Mouse (Mus musculus) adrenal gland (tissue): ENCODE results near the gene Nr0b2.

Source experiments
- intact Hi-C: fragments of 180-260 bp; cut with DNase I; formaldehyde crosslinking; loops from one replicate; pipeline ENCODE4 v1.15.1; 2025

The Nr0b2 gene

DNA sequence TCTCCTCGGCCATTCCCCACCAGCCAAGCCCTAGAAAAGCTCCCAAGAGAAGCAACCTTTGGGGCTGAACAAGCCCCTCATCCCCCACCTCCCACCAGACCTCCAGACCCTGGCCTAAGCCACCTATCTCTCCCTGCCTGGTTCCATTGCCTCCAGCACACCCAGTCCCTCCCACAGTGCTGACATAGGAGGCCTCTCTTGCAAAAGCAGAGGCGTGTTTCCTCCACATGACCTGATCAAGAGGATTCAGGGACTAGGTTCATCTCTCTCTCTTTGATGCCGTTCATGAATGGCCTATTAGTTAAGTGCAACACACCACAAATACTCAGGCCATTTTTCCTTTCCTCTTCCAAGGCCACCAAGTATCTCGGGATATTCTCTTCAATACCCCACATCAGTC, 6.7 kb downstream of the Nr0b2 start:
- intact Hi-C loops, result no loop called here

DNA sequence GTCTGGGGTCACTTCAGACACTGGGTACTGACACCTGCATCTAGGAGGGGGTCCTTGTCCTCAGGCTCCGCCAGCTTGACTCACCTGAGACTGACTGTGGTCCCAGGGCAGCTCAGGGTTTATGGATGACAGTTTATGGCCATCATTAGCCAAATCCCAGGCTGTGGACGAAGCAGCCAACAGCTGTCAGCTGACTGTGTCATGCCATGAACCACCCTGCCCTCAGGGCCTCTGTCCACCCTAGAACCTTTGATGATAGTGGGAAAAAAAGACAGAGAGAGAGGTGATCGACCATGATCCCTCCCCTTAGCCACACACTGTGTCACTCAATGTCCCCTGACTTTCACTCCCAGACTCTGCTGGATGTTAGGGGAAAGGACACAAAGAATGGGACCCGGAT, 8.4 kb downstream of the Nr0b2 start:
- intact Hi-C loops, result no loop called here

DNA sequence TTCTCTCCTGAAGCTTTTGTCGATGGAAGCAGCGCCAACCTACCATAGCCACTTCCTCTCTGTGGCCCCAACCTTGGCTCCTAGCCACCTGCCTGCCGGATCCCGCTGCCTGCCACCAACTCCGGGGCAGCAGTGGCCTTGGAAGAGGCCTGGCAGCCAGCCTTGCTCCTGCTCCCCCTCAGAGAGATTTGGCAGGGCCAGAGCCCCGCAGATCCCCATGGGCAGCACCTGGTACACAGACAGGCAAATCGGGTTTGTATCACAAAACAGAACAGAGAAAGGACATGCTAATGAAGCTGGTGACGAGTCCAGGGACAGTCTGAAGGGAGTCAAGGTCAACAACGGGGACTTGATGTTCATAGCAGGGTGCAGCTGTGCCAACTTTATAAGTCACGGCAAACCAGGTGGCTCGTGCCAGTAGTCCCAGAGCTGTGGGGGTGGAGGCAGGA, 10.0 kb downstream of the Nr0b2 start:
- intact Hi-C loops, result no loop called here

DNA sequence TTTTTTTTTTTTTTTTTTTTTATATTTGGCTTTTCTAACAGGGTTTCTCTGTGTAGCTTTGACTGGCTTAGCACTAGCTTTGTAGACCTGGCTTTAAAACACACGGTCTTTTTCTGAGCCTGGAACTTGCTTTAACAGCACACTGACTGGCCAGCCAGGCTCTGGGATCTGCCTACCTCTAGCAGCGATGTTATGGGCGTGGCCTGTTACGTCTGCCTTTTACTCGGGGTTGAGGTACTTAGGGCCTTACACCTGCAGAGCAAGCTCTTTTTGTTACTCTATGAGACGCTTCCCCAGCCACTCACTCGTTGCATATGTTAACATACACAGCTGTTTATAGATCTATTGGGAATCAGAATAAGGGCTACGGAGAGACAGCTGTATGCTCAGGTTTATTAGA, 14.1 kb downstream of the Nr0b2 start:
- intact Hi-C loops, result no loop called here

GRCm38 (mm10) chr4:133569291-133570065, 16.3 kb downstream of the Nr0b2 start:
- intact Hi-C loops, result no loop called here

GRCm38 (mm10) chr4:133570066-133570466, 16.9 kb downstream of the Nr0b2 start:
- intact Hi-C loops, result no loop called here

GRCm38 (mm10) chr4:133574070-133574842, 21.1 kb downstream of the Nr0b2 start, which contains the start of gene Gpatch3:
Gene Gpatch3, plus strand, starts transcription at chr4:133574745.
- intact Hi-C loops, result no loop called here

- intact Hi-C loops, result no loop called here
Measured at GRCm38 (mm10) chr4:133574843-133575202, 21.6 kb downstream of the Nr0b2 start.

DNA sequence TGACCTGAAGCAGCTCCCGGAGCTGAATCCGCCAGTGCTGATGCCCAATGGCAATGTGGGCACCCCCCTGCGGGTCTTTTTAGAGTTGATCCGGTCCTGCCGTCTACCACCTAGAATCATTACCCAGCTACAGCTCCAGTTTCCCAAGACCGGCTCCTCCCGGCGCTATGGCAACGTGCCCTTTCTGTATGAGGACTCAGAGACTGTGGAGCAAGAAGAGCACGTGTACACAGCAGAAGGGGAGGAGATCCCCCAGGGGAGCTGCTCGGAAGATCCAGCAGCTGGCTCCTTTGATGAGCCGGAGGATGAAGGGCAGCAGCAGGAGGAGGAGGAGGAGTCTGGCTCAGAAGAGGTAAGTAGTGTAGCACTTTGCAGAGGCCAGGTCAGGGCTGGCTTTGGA, 24.8 kb downstream of the Nr0b2 start:
- intact Hi-C loops, result no loop called here

DNA sequence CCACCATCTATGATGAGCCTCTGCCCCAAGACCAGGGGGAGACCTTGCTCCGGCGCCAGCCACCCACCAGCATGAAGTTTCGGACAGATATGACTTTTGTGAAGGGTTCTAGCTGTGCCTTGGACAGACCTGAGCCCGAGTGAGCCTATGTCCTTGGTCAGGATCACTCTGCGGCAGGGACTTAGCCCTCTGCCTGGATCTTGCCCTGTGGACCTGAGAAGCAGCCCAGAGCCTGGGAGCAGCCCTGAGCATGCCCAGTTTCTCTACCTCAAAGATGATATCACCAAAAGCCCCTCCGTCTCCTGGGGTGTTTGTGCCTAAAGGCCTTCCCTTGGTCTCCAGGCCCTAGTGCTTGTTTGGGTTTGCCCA, 30.5 kb downstream of the Nr0b2 start:
- intact Hi-C loops, result no loop called here

DNA sequence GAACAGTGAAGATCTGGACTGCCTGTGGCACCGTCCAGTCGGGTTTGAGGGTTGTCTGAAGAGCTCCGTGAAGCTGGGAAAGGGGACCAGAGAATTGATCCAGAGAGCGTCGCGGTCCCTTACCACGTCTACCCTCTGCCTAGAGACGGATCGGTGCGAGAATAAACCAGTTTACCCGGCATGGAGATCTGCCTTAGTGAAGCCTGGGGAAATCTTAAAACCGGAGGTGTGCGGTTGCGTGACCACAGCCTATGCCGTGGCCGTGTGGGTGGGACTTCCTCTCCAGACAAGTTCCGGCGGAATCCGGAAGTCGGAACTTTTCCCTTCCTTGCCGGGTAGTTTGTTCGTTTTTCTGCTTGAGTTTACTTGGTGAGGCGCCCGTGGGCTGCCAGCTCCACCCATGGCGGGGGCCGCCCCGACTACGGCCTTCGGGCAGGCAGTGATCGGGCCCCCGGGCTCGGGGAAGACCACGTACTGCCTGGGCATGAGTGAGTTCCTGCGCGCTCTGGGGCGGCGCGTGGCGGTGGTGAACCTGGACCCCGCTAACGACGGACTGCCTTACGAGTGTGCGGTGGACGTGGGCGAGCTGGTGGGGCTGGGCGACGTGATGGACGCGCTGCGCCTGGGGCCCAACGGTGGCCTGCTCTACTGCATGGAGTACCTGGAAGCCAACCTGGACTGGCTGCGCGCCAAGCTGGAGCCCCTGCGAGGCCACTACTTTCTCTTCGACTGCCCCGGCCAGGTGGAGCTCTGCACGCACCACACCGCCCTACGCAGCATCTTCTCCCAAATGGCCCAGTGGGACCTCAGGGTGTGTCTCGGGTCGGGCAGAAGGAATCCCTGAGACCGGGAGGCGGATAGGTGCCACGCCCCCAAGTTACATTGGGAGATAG, 31.1 kb downstream of the Nr0b2 start, which contains the start of gene Gpn2:
TSS of gene Gpn2 (plus strand) at position 304 of the 893 bp plus-strand sequence.
- intact Hi-C loops, result no loop called here

- intact Hi-C loops, result loop anchor here (5.0 kb wide), 2 partner anchors 60 to 235 kb away; partner anchors contain the start of gene Zdhhc18
Measured at GRCm38 (mm10) chr4:133592570-133592969, 39.4 kb downstream of the Nr0b2 start.

- intact Hi-C loops, result no loop called here
Measured at GRCm38 (mm10) chr4:133595538-133595937, 42.4 kb downstream of the Nr0b2 start.

DNA sequence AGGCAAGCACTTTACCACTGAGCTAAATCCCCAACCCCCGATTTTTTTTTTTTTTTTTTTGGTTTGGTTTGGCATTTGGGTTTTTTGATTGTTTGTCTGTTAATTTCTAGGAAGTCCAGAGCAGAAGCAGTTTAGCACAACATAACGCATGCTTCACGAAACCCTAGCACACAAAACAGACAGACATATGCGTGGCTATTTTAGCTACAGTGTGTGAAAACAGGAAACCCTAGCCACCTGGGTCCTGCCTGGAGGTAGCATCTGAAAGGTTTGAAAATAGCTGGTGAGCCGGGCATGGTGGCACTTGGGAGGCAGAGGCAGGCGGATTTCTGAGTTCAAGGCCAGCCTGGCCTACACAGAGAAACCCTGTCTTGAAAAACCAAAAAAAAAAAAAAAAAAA, 42.9 kb downstream of the Nr0b2 start:
- intact Hi-C loops, result no loop called here

- intact Hi-C loops, result no loop called here
Measured at GRCm38 (mm10) chr4:133598616-133599015, 45.4 kb downstream of the Nr0b2 start.

- intact Hi-C loops, result no loop called here
Measured at GRCm38 (mm10) chr4:133599116-133599515, 45.9 kb downstream of the Nr0b2 start.

GRCm38 (mm10) chr4:133599571-133600073, 46.4 kb downstream of the Nr0b2 start:
- intact Hi-C loops, result no loop called here

DNA sequence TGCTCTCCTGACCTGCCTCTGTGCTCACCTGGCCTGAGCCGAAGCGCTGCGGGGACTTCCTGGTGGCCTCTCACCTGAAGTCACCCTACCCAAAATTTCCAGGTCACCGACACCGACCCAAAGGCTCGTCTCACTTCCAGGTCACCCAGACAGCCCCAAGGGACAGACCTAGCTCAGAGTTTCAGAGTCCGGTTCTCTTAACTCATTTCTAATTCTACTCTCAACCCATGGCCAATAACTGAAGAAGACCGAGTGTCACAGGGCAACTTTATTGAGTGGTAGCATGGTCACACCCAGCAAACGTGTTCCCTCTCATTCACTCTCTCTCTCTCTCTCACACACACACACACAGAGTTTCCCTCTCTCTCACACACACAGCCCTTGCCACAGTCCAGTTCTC, 47.1 kb downstream of the Nr0b2 start:
- intact Hi-C loops, result no loop called here

DNA sequence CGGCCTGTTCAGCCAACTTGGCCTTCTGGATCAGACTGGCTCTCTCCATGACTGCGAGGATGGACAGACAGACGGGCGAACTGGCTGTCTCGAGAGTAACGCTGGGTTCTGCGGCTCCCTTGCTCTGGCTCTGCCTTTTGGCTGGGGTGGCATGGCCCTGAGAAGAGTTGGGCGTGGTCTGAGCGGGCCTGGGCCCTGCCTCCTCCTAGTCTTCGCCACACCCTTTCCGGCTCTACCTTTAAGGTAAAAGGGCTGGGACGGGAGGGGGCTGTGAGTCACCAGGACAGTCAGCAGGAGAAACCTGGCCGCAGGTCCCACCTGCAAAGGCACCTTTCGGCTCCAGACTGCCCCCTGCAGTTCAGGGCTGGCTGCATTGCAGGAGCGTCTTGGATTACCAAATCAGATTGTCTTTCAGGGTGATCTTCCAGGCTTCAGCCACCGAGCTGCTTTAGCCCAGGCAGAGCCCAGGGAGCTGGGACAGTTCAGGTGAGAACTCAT, 48.6 kb downstream of the Nr0b2 start, which contains the start of gene Sfn:
TSS of gene Sfn (minus strand) at position 448 of the 498 bp plus-strand sequence.
- intact Hi-C loops, result no loop called here

DNA sequence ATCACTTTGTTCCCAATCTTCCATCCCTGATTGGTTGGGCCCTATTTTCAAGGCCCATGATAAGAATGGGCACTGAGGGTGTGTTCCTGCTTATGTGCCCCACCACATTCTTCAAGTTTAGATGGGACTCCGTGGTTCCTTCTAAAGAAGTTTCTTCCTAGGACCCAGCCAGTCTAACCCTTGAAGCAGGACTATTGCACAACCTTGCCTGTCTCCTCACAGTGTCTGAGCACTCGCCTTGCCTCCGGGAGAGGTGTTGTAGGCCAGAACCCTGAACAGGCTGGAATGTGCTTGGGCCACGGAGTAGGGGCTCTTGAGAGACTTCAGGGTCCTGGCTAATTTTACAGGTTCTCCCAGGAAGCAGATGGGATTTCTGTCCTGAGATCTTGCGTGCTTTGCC, 49.9 kb downstream of the Nr0b2 start:
- intact Hi-C loops, result no loop called here

DNA sequence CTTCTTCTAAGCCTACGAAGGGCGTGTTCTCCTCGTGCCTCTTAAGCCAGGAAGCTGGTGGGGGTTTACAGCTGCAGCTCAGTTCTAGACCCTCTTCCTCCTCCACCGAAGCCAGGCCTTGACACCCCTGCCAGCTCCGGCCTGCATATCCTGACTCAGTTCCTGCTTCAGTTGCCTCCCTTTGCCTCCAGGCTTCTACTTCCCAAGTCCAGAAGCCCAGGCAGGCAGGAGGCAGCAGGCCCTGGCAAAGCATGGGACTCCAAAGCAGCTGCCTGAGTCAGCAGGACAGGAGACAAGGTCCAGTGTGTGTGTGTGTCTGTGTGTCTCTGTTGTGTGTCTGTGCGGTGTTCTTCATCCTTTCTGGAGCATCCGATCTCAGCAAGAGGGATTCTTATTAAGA, 51.0 kb downstream of the Nr0b2 start:
- intact Hi-C loops, result no loop called here
